Mouse (Mus musculus) adipose tissue, adult 10 weeks (tissue): ENCODE data around the gene Evi2a. TPM values are rescaled to one million over a fixed set of nuclear protein-coding genes. Genes with fewer than 3 reads are reported as not detected.

Source experiments
- polyA plus RNA-seq: library from polyadenylated mRNA; stranded (reverse); fragments of 350-450 nt; fragmentation: Illumina TruSeq; extraction: RNeasy Lipid Tissue Mini Kit (QIAGEN cat#74804); gene quantifications from one replicate; pipeline ENCODE4 v1.2.3, GENCODE M21; 2014; ENCODE audit warnings: low read depth, low replicate concordance

Gene Evi2a
- polyA plus RNA-seq: 10.5 TPM

DNA sequence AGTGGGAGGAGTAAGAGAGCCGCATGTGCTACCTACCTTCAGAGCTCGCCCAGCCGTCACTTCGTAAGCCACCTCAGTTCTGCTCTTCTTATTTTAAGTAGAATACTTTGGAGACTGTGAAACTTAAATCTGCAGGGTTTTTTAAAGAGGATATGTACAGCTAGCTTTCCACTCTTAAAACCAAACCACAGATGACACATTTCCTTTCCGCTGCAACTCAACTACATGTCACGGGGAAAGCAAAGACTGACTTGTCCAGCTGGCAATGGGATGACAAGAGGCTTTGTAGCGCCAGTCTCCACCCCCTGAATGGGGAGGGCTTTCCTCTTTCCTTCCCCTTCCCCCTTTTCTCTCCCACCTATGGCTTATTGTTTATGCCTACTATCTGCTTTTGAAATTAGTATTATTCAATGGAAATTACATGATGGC, at the start of gene Evi2a, which contains the start of gene Evi2:
Evi2a (minus strand) TSS at position 277 of the 429 bp plus-strand sequence.
Evi2 (minus strand) TSS at position 257 of the 429 bp plus-strand sequence.

DNA sequence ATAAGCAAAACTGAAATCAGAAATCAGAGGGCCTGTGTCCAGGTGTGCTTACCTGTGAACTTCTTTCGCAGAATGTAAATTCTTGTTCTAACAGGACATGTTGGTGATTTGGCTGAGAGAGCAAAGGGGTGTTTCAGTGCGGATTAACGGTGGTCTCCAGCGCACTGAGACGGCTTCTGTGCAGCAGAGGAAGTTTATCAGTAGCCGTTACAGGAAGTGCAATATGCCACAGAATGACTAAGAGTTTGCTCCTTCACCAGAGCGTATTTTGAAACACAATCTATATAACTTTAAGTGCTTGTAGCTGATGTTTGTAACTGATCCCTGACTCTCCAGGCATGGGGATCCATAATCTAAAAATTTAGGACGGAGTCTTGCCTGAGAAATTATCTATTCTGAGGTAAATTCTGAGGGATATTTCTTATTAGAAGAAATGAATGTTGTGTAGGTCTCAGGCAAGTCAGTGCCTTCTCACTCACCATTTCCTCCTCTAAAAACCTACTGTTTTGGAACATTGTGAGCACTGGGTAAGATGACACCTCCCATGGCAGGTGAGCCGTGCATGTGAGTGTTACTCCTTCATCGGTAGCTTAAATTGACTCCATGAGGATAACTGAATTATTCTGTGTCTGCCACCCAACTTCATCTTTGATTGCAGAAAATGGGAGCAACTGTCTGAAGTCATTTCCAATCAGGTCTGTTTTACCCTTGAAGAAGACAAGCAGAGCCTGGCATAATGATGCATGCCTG, 6.7 kb downstream of the Evi2a start, which contains the start of gene Evi2b:
Evi2b (minus strand) TSS at position 203 of the 750 bp plus-strand sequence.

GRCm38 (mm10) chr11:79503845-79504244, 26.6 kb downstream of the Evi2a start, which contains the start of gene Omg:
Gene Omg (minus strand): TSS chr11:79504084.

Other genes with a start within 250 kb of the Evi2a start
- not detected for gene Gm9964, start 233.7 kb downstream of the Evi2a start, polyA plus RNA-seq
- gene Nf1, start 190.9 kb downstream of the Evi2a start, polyA plus RNA-seq: 12.0 TPM
- gene Omg, start 26.5 kb downstream of the Evi2a start, polyA plus RNA-seq: not detected
- gene Evi2b, start 6.8 kb downstream of the Evi2a start, polyA plus RNA-seq: 7.8 TPM
- 0.53 TPM for gene Evi2, start within 50 bp of the Evi2a start, polyA plus RNA-seq
- gene Rab11fip4, start 60.6 kb upstream of the Evi2a start, polyA plus RNA-seq: 78.4 TPM